Mouse (Mus musculus) thymus, adult 2 months (tissue): Measurements from ENCODE around the gene Abcc9.

Source experiments
- CTCF ChIP-seq: fragments of 200-500 bp; IDR thresholded peaks from 2 replicates; pipeline ENCODE4 v1.5.1; 2012; ENCODE audit warnings: mild to moderate bottlenecking, control low read depth, low read length, moderate library complexity, borderline replicate concordance; ENCODE audit not compliant: control insufficient read depth, poor library complexity, insufficient read depth; ENCODE audit errors: extremely low read depth
- POLR2A ChIP-seq: fragments of 200-500 bp; IDR thresholded peaks from 2 replicates; pipeline ENCODE4 v1.6.1; 2012; ENCODE audit warnings: mild to moderate bottlenecking, low read length, control low read depth, moderate library complexity; ENCODE audit not compliant: control insufficient read depth, poor library complexity, insufficient read depth; ENCODE audit errors: extremely low read depth

- TF ChIP-seq CTCF (no peak), POLR2A (no peak)
Measured at GRCm38 (mm10) chr6:142555988-142556387, 146.1 kb downstream of the Abcc9 start.
